Mouse (Mus musculus) intestine, embryonic 15.5 days (tissue): ENCODE measurements at regions not wholly inside any gene's neighbourhood (a gene's known extent, or its start where the extent isn't known, plus 50 kb on each side); places are given as distances from the start of the nearest gene placed in this dataset.

Experiments used
- ATAC-seq: fragments of 200-750 bp; cut with Nextera tagmentation; 2 replicates; pipeline ENCODE4 v1.8.0; 2017; ENCODE audit warnings: moderate TSS enrichment, moderate library complexity
- H3K27ac ChIP-seq: fragments of 300-500 bp; sonication (generic); 2 replicates; pipeline ENCODE4 v1.5.1; 2015; ENCODE audit warnings: mild to moderate bottlenecking, inconsistent platforms
- H3K27me3 ChIP-seq: fragments of 300-500 bp; sonication (generic); replicated peaks from 2 replicates; pipeline ENCODE4 v1.6.1; 2015; ENCODE audit warnings: inconsistent platforms
- H3K36me3 ChIP-seq: fragments of 300-500 bp; sonication (generic); 2 replicates; pipeline ENCODE4 v1.6.1; 2015; ENCODE audit warnings: inconsistent platforms
- H3K4me1 ChIP-seq: fragments of 300-500 bp; sonication (generic); replicated peaks from 2 replicates; pipeline ENCODE4 v1.6.1; 2015; ENCODE audit warnings: inconsistent platforms
- H3K4me2 ChIP-seq: fragments of 300-500 bp; sonication (generic); replicated peaks from 2 replicates; pipeline ENCODE4 v1.6.1; 2015; ENCODE audit warnings: mild to moderate bottlenecking, inconsistent platforms
- H3K4me3 ChIP-seq: fragments of 300-500 bp; sonication (generic); replicated peaks from 2 replicates; pipeline ENCODE4 v1.5.1; 2015; ENCODE audit warnings: inconsistent platforms
- H3K9ac ChIP-seq: fragments of 300-500 bp; sonication (generic); 2 replicates; pipeline ENCODE4 v1.6.1; 2015; ENCODE audit warnings: inconsistent platforms
- H3K9me3 ChIP-seq: fragments of 300-500 bp; sonication (generic); 2 replicates; pipeline ENCODE4 v1.6.1; 2016; ENCODE audit warnings: inconsistent platforms
- WGBS: fragments of 180-500 bp; shearing (Covaris S2); methylation state at CpG from one replicate; pipeline ENCODE4 v1.1.7; 2015; 5-methylcytosine and 5-hydroxymethylcytosine counted together

DNA sequence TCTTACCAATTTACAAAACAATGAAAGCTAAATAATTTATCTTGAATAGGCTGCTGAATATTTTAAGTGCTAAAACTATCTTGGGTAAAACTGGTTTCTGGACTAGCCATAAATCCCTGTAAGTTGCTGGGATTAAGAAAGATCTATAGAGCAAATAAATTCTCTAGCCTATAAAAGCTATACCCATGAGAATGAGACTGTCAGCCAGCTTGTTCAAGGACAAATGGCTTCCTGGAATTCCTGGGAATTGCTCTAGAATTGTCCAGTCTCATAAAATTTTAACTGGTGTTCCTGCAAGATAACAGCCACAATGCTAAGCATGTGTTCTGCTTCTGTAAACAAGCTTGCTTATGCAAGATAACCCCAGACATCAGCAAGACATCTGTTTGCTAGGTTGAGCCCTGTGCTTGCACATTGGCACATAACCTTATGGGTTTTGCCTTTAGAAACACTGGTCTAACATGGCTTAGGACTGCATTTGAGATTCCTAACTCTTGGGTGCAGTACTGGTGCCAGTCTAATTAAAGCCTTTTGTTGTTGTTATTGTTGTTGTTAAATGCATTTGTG lies 180.2 kb upstream of the Syt10 start:
- no peak for ATAC-seq
- Histone ChIP-seq H3K27me3 (no peaks in the 10 kb centered on the region), H3K4me2 (no peak overlapping the region), H3K27ac (no peak overlapping the region), H3K36me3 (no peaks in the 10 kb centered on the region), H3K9me3 (no peaks in the 10 kb centered on the region), H3K4me1 (no peaks in the 10 kb centered on the region), H3K9ac (no peak overlapping the region), H3K4me3 (no peak overlapping the region)

DNA sequence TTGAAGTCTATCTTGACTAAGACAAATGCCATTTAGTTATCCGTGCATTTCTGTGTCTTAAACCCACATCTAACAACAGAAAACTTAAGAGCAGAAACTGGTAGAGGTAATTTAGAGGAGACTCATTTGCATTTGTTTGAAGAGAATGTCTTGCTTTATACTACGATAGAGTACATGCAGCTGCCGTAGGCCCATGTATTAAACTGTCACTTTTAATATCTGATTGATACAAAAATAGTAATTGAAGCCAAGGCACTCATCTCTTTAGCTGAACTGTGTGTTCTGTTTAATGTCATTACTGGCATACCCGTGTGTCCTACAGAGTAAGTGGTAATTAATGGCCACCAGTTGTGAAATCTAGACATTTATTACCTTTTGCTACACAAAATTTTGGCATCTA lies 181.5 kb upstream of the Syt10 start:
- Histone ChIP-seq H3K27me3 (no peaks in the 10 kb centered on the region), H3K4me1 (no peaks in the 10 kb centered on the region), H3K4me3 (no peak overlapping the region), H3K9me3 (no peaks in the 10 kb centered on the region), H3K4me2 (no peak overlapping the region), H3K36me3 (no peaks in the 10 kb centered on the region), H3K27ac (no peak overlapping the region), H3K9ac (no peak overlapping the region)
- no peak for ATAC-seq
- 54% methylated on average over 4 of the region's 4 CpGs for WGBS

DNA sequence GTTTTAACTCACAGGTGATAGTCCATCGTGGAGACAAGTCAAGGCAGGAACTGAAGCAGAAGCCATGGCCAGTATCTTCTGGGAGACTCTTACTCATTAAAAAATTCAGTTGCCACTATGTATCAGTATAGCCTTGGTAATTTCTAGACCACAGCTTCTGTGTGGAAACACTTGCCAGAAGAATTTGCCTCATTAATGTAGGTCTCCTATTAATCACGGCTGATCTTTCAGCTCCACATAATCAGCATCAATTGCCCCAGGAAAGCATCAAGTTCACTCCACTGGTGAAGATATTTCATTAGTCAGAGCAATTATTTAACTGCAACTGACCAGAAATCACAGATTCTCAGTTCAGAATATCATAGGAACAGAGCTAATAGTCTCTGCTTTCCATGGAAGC lies 189.8 kb upstream of the Alg10b start:
- H3K36me3 ChIP-seq, result no peaks in the 10 kb centered on the region

DNA sequence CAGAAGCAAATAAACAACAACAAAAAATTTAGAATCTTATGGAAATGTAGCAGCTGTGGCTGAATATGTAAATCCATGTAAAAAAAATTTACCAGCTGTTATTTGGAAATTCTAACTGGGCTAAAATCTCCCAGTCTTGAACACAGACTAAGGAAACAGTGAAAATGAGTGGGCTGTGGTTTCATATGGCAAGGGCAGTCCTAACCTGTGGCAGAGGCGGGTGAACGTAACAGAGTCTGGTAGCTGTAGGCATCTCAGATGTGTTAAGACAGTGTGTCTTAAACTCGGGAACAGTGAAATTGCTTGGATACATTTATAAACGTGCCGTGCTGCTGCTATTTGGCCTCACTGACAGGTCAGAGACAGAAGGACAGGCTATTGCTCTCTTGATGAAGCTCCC lies 178.4 kb upstream of the Alg10b start:
- Histone ChIP-seq H3K4me3 (no peak overlapping the region), H3K27me3 (no peaks in the 10 kb centered on the region), H3K9me3 (no peaks in the 10 kb centered on the region), H3K4me1 (no peaks in the 10 kb centered on the region), H3K36me3 (no peaks in the 10 kb centered on the region), H3K27ac (no peak overlapping the region), H3K4me2 (no peak overlapping the region), H3K9ac (no peak overlapping the region)
- ATAC-seq, result no peak
- 77% methylated on average over 5 of the region's 5 CpGs for WGBS

More for the DNA sequence above, 189.8 kb upstream of the Alg10b start:
- no peak overlapping the region for H3K4me3 ChIP-seq
- H3K9me3 ChIP-seq, result no peaks in the 10 kb centered on the region
- 74% methylated on average over 2 of the region's 2 CpGs for WGBS
- no peak overlapping the region for H3K9ac ChIP-seq
- H3K27me3 ChIP-seq, result no peaks in the 10 kb centered on the region
- H3K27ac ChIP-seq, result no peak overlapping the region
- H3K4me2 ChIP-seq, result no peak overlapping the region
- no peaks in the 10 kb centered on the region for H3K4me1 ChIP-seq
- ATAC-seq, result no peak

DNA sequence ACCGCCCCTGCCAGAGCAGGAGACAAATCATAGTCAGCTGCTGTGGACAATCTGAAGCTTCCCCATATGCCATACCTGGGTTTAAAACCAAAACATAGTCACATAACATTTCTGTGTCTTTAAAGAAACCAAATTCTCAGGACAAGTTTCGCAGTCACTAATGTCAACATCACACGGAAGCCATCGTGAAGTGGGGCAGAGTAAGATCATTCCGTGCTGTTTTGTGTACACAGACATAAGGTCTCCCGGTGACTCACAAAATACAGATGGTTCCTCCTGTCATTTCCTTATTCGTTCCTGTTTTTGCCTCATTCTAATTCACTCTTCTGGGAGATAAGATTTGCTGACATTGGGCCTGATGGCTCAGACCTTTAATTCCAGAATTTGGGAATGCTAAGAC lies 162.1 kb upstream of the Alg10b start:
- WGBS, result 42% methylated on average over 7 of the region's 7 CpGs
- no peaks in the 10 kb centered on the region for H3K9me3 ChIP-seq
- no peak overlapping the region for H3K4me2 ChIP-seq
- H3K9ac ChIP-seq, result no peak overlapping the region
- H3K36me3 ChIP-seq, result no peaks in the 10 kb centered on the region
- no peak overlapping the region for H3K4me3 ChIP-seq
- no peaks in the 10 kb centered on the region for H3K4me1 ChIP-seq
- H3K27me3 ChIP-seq, result no peaks in the 10 kb centered on the region
- ATAC-seq, result no peak
- H3K27ac ChIP-seq, result no peak overlapping the region

DNA sequence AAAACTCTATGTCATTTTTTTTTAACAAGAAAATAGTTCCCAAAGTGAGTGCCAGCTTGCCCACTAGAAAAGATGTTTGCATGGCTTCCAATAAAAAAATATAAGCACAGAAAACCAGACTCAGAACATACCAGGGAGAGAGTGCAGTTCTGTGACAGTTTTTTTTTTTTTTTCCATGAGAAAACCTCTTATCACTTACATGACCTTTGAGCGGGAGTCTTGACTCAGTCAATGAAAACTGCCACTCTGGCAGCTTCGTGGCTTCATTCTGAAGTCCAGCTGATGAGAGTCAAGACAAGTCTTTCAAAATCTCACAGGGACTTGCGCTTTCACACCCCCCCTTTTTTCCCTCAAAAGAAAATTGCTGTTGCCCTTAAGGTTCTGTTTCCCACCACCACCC lies 158.3 kb upstream of the Alg10b start:
- H3K27ac ChIP-seq, result no peak overlapping the region
- H3K4me3 ChIP-seq, result no peak overlapping the region
- no peak overlapping the region for H3K9ac ChIP-seq
- H3K9me3 ChIP-seq, result no peaks in the 10 kb centered on the region
- peak; percentile 51; the same call in 1 of the 2 replicates for ATAC-seq
- WGBS, result 47% methylated on average over 3 of the region's 3 CpGs
- no peak overlapping the region for H3K4me2 ChIP-seq
- no peaks in the 10 kb centered on the region for H3K36me3 ChIP-seq
- no peaks in the 10 kb centered on the region for H3K27me3 ChIP-seq
- H3K4me1 ChIP-seq, result no peaks in the 10 kb centered on the region

DNA sequence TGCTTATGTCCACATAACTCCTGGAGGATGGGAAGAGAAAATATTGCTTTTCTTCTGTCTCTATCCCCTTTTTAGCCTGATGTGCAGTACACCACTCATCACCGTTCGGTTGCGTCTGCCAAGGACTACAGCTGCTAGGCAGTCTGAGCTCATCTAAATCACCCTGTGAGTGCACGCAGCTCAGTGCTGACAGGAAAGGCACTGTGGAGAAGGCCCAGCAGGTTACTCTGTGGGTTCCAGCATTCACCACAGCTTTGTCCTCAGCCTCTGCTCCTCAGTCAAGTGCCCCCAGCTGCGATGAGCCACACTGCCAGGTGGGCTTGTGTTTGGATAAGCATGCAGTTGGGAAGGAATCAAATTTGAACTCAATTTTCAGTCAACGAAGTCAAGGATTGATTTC lies 152.0 kb upstream of the Alg10b start:
- H3K9ac ChIP-seq, result no peak overlapping the region
- no peaks in the 10 kb centered on the region for H3K9me3 ChIP-seq
- no peak overlapping the region for H3K4me2 ChIP-seq
- H3K4me3 ChIP-seq, result no peak overlapping the region
- no peaks in the 10 kb centered on the region for H3K36me3 ChIP-seq
- H3K27me3 ChIP-seq, result no peaks in the 10 kb centered on the region
- ATAC-seq, result peak; percentile 36; the same call in 1 of the 2 replicates
- H3K4me1 ChIP-seq, result no peaks in the 10 kb centered on the region
- WGBS, result 54% methylated on average over 6 of the region's 6 CpGs
- H3K27ac ChIP-seq, result no peak overlapping the region

DNA sequence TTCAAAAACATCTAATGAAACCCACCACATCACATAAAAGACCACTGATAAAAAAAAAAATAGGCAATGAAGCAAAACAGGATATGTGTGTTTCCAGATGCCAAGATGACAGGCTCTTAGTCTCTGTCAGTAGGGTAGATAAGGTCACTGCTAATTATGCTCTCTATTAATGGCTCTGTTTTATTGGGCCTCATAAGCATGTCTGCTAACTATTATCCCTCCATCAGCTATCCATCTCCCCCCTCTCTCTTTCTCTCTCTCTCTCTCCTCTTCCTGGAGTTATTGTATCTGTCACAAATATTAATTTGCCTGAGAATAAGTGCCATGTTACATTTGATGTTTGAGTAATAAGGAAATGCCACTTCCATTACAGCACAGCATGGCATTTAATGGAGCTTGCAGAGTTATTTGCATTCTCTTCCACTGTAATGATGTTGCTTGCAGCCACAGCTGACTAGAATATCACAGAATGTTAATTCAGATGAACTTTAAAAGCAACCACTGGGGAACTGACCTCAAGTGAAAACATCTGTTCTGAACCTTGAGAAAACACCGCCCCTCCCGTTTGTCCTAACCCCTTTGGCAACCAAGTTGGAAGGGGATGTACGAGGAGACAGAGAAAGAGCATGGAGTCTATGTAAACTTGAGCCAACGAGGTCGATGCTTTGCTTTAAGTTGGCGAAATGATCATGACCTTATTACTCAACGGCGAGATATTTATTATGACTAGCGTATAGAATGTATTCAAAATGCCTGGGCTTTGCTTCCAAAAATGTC lies 141.7 kb upstream of the Alg10b start:
- H3K4me2 ChIP-seq, result no peak overlapping the region
- H3K36me3 ChIP-seq, result no peaks in the 10 kb centered on the region
- ATAC-seq, result no peak
- no peaks in the 10 kb centered on the region for H3K27me3 ChIP-seq
- H3K9me3 ChIP-seq, result no peaks in the 10 kb centered on the region
- H3K4me3 ChIP-seq, result no peak overlapping the region
- no peaks in the 10 kb centered on the region for H3K4me1 ChIP-seq
- H3K27ac ChIP-seq, result no peak overlapping the region
- 63% methylated on average over 9 of the region's 9 CpGs for WGBS
- no peak overlapping the region for H3K9ac ChIP-seq

DNA sequence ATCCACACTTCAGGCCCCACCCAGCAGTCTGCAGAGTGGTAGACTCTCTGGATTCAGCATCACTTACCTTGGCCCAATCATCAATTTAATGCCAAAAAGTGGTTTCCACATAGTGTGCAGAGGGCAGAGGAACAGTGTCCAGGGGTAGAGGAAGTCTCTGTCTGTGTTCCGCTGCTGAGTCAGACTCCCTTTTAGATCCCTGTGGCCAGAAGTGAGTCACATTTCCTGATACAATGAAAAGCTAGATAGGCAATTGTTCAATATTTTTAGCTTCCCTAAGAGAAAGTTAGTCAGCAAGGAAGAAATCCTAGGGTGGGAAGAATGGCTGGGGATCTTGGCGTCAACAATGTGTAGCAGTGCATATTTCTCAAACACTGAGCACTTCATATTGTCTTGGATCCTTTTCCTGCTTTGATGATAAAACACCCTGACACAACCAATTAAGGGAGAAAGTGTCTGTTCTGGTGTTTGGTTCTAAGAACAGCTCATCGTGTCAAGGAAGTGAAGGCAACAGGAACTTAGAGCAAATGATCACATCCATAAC lies 114.6 kb upstream of the Alg10b start:
- no peak for ATAC-seq
- H3K27ac ChIP-seq, result no peak overlapping the region
- no peaks in the 10 kb centered on the region for H3K36me3 ChIP-seq
- WGBS, result 74% methylated on average over 3 of the region's 3 CpGs
- H3K9ac ChIP-seq, result no peak overlapping the region
- no peaks in the 10 kb centered on the region for H3K4me1 ChIP-seq
- no peak overlapping the region for H3K4me3 ChIP-seq
- H3K27me3 ChIP-seq, result no peaks in the 10 kb centered on the region
- no peak overlapping the region for H3K4me2 ChIP-seq
- H3K9me3 ChIP-seq, result no peaks in the 10 kb centered on the region

DNA sequence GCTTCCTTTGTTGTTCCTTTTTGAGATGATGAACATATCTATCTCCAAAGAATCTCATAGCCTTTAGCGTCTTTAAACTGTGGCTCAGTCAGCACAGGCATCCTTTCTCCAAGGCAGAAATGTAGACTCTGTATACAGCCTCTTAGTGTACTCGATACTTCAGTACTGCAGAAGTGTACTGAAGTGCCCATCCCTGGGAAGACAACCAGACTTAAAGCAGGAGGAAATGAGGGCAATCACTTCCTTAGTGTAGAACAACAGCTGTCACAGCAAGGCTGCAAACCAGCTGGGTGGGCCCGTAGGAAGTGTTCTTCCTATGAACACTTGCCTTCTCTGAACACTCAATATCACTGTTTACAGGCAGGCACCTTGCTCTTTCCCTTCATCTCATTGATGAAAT lies 110.5 kb upstream of the Alg10b start:
- Histone ChIP-seq H3K27ac (no peak overlapping the region), H3K36me3 (no peaks in the 10 kb centered on the region), H3K4me3 (no peak overlapping the region), H3K27me3 (no peaks in the 10 kb centered on the region), H3K4me2 (no peak overlapping the region), H3K4me1 (no peaks in the 10 kb centered on the region), H3K9me3 (no peaks in the 10 kb centered on the region), H3K9ac (no peak overlapping the region)
- 49% methylated on average over 3 of the region's 3 CpGs for WGBS
- no peak for ATAC-seq

DNA sequence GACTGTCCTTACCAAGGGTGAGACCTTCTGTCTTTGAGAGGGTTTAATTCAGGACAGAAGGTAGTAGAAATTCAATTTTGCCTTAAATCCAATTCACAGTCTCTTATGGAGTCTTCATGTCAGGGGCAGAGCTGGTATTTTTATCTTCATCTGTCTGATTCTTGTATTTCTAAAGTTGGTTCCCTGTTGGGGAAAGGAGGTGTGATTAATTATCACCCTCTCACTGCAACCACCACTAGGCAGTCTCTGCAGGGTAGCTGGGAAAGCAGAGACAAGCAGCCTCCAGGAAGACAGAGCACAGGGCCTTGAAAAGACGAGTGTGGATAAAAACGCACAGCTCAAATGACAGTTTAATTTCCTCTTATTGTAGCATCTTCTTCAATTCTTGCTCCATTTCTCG lies 104.4 kb upstream of the Alg10b start:
- Histone ChIP-seq H3K4me3 (no peak overlapping the region), H3K4me2 (no peak overlapping the region), H3K9me3 (no peaks in the 10 kb centered on the region), H3K27me3 (no peaks in the 10 kb centered on the region), H3K9ac (no peak overlapping the region), H3K4me1 (no peaks in the 10 kb centered on the region), H3K27ac (no peak overlapping the region), H3K36me3 (no peaks in the 10 kb centered on the region)
- 62% methylated on average over 3 of the region's 3 CpGs for WGBS
- no peak for ATAC-seq

DNA sequence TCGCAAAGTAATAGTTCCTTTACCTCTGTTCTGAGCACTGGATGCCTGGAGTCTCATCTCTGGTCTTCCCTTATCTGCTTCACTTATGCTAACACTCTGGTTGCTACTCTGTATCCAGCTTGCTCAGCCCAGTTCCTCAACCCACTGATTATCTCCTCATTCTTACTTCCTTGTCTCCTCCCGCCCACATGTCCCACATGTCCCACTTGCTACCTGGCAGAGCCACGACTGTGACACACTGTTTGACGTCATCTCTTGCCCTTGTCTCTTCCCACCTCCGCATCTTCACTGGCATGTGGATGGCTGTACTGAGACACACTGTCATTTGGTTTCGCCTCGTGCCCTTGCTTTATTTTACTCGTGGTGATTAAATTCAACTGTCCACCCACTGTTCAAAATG lies 100.1 kb upstream of the Alg10b start:
- H3K36me3 ChIP-seq, result no peaks in the 10 kb centered on the region
- H3K27ac ChIP-seq, result no peak overlapping the region
- ATAC-seq, result no peak
- H3K4me1 ChIP-seq, result no peaks in the 10 kb centered on the region
- no peak overlapping the region for H3K4me2 ChIP-seq
- 85% methylated on average over 8 of the region's 8 CpGs for WGBS
- H3K4me3 ChIP-seq, result no peak overlapping the region
- no peaks in the 10 kb centered on the region for H3K27me3 ChIP-seq
- H3K9ac ChIP-seq, result no peak overlapping the region
- H3K9me3 ChIP-seq, result no peaks in the 10 kb centered on the region

DNA sequence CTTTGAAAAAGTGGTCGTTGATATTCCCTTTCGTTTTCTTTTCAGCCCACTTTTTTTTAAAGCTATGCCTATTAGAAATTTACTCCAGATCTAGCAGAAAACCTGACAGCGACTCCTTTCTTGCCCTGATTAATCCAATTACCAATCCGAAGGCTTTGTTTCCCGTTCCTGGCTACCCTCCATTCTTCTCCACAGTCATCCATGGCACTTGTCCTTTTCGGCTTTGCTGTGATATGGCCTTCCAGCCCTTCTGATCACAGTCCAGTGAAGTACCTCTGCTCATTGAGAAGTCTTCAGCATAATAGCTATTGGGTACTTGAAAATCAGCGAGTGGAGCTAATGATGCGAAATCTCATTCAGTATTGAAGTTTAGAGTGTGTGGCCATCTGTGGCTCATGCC lies 99.0 kb upstream of the Alg10b start:
- H3K27ac ChIP-seq, result no peak overlapping the region
- no peak for ATAC-seq
- no peaks in the 10 kb centered on the region for H3K27me3 ChIP-seq
- no peak overlapping the region for H3K4me3 ChIP-seq
- H3K4me1 ChIP-seq, result no peaks in the 10 kb centered on the region
- H3K4me2 ChIP-seq, result no peak overlapping the region
- no peaks in the 10 kb centered on the region for H3K9me3 ChIP-seq
- H3K9ac ChIP-seq, result no peak overlapping the region
- 78% methylated on average over 8 of the region's 8 CpGs for WGBS
- H3K36me3 ChIP-seq, result no peaks in the 10 kb centered on the region
